Mouse (Mus musculus): ENCODE measurements around the gene 1110032A03Rik. TPM values are rescaled to one million over a fixed set of nuclear protein-coding genes. Genes with fewer than 3 reads are reported as not detected.

1110032A03Rik gene
- polyA plus RNA-seq, 1 experiment from 2014 or later = 31.2 TPM

GRCm38 (mm10) chr9:50796776-50797175, 21.5 kb upstream of the 1110032A03Rik start:
- H3K36me3 ChIP-seq (ENCODE audit: control insufficient read depth, insufficient read depth, low read length) = no peaks in the 10 kb centered on the region
- no peaks in the 10 kb centered on the region for H3K9me3 ChIP-seq (ENCODE audit: control insufficient read depth, low read length)
- no peak overlapping the region for H3K4me2 ChIP-seq (ENCODE audit: low read depth, low read length, severe bottlenecking)
- 94% methylated on average over 8 of the region's 8 CpGs for WGBS
- no peaks in the 10 kb centered on the region for H3K27me3 ChIP-seq (ENCODE audit: control insufficient read depth, insufficient read depth, low read length)
- no peak overlapping the region for H3K4me3 ChIP-seq (ENCODE audit: low read depth, low read length)
- no peak for ATAC-seq (replicated peaks; ENCODE audit: low FRiP score)
- no peak overlapping the region for H3K27ac ChIP-seq (ENCODE audit: low read depth, low read length)
- H3K4me1 ChIP-seq (replicated peaks; ENCODE audit: control insufficient read depth, insufficient read depth, low read length) = no peaks in the 10 kb centered on the region
- no peak for DNase-seq (ENCODE audit: low spot score)
- H3K9ac ChIP-seq (ENCODE audit: low read length) = no peak overlapping the region

GRCm38 (mm10) chr9:50795266-50795665, 19.9 kb upstream of the 1110032A03Rik start:
- no peak overlapping the region for H3K4me2 ChIP-seq (ENCODE audit: low read depth, low read length, severe bottlenecking)
- H3K27ac ChIP-seq (ENCODE audit: low read depth, low read length) = no peak overlapping the region
- no peak for DNase-seq (ENCODE audit: low spot score)
- ATAC-seq (replicated peaks; ENCODE audit: low FRiP score) = no peak
- no peaks in the 10 kb centered on the region for H3K9me3 ChIP-seq (ENCODE audit: control insufficient read depth, low read length)
- H3K4me3 ChIP-seq (ENCODE audit: low read depth, low read length) = no peak overlapping the region
- no peaks in the 10 kb centered on the region for H3K4me1 ChIP-seq (replicated peaks; ENCODE audit: control insufficient read depth, insufficient read depth, low read length)
- H3K9ac ChIP-seq (ENCODE audit: low read length) = no peak overlapping the region
- WGBS = 90% methylated on average over 3 of the region's 3 CpGs
- no peaks in the 10 kb centered on the region; the same call in 1 of the 2 replicates for H3K36me3 ChIP-seq (ENCODE audit: control insufficient read depth, insufficient read depth, low read length)
- H3K27me3 ChIP-seq (ENCODE audit: control insufficient read depth, insufficient read depth, low read length) = no peaks in the 10 kb centered on the region

- Histone ChIP-seq H3K27me3 (ENCODE audit: control insufficient read depth, insufficient read depth, low read length) (no peaks in the 10 kb centered on the region), H3K36me3 (ENCODE audit: control insufficient read depth, insufficient read depth, low read length) (peaks cover 13% of the 10 kb centered on the region), H3K9ac (ENCODE audit: low read length) (no peak overlapping the region), H3K4me1 (replicated peaks; ENCODE audit: control insufficient read depth, insufficient read depth, low read length) (no peaks in the 10 kb centered on the region), H3K27ac (ENCODE audit: low read depth, low read length) (no peak overlapping the region), H3K4me3 (ENCODE audit: low read depth, low read length) (no peak overlapping the region), H3K4me2 (ENCODE audit: low read depth, low read length, severe bottlenecking) (no peak overlapping the region), H3K9me3 (ENCODE audit: control insufficient read depth, low read length) (no peaks in the 10 kb centered on the region)
- no peak for ATAC-seq (replicated peaks; ENCODE audit: low FRiP score)
- WGBS = 75% methylated on average over 2 of the region's 2 CpGs
- DNase-seq (ENCODE audit: low spot score) = peak; percentile 63
These were observed 6.8 kb upstream of the 1110032A03Rik start for GRCm38 (mm10) chr9:50782155-50782554.

- DNase-seq (ENCODE audit: low spot score) (no peak), ATAC-seq (replicated peaks; ENCODE audit: low FRiP score) (no peak)
- no peaks in the 10 kb centered on the region for H3K27me3 ChIP-seq (ENCODE audit: control insufficient read depth, insufficient read depth, low read length)
- H3K4me3 ChIP-seq (ENCODE audit: low read depth, low read length) = peak overlapping the region; percentile 91
- H3K9ac ChIP-seq (ENCODE audit: low read length) = peak overlapping the region; percentile 94
- H3K36me3 ChIP-seq (ENCODE audit: control insufficient read depth, insufficient read depth, low read length) = no peaks in the 10 kb centered on the region; the same call in 1 of the 2 replicates
- no peaks in the 10 kb centered on the region for H3K9me3 ChIP-seq (ENCODE audit: control insufficient read depth, low read length)
- peaks cover 9% of the 10 kb centered on the region; the same call in 1 of the 2 replicates for H3K4me1 ChIP-seq (replicated peaks; ENCODE audit: control insufficient read depth, insufficient read depth, low read length)
- H3K4me2 ChIP-seq (ENCODE audit: low read depth, low read length, severe bottlenecking) = peak overlapping the region; percentile 88
- no peak overlapping the region for H3K27ac ChIP-seq (ENCODE audit: low read depth, low read length)
- 69% methylated on average over 11 of the region's 11 CpGs for WGBS
These were observed 941 bp upstream of the 1110032A03Rik start for GRCm38 (mm10) chr9:50776162-50776760.

- no peaks in the 10 kb centered on the region; the same call in 1 of the 2 replicates for H3K36me3 ChIP-seq (ENCODE audit: control insufficient read depth, insufficient read depth, low read length)
- ATAC-seq (replicated peaks; ENCODE audit: low FRiP score) (peak; percentile 76), DNase-seq (ENCODE audit: low spot score) (no peak)
- WGBS = under 1% methylated on average over 30 of the region's 30 CpGs
- peak overlapping the region; percentile 88 for H3K4me2 ChIP-seq (ENCODE audit: low read depth, low read length, severe bottlenecking)
- H3K9ac ChIP-seq (ENCODE audit: low read length) = peak overlapping the region; percentile 94
- H3K4me1 ChIP-seq (replicated peaks; ENCODE audit: control insufficient read depth, insufficient read depth, low read length) = peaks cover 9% of the 10 kb centered on the region; the same call in 1 of the 2 replicates
- H3K27ac ChIP-seq (ENCODE audit: low read depth, low read length) = peak overlapping the region; percentile 70; the same call in 1 of the 2 replicates
- no peaks in the 10 kb centered on the region for H3K9me3 ChIP-seq (ENCODE audit: control insufficient read depth, low read length)
- peak overlapping the region; percentile 91 for H3K4me3 ChIP-seq (ENCODE audit: low read depth, low read length)
- no peaks in the 10 kb centered on the region for H3K27me3 ChIP-seq (ENCODE audit: control insufficient read depth, insufficient read depth, low read length)
These were observed 374 bp upstream of the 1110032A03Rik start for GRCm38 (mm10) chr9:50775662-50776126.

GRCm38 (mm10) chr9:50774026-50774462, 1.3 kb downstream of the 1110032A03Rik start:
- H3K4me1 ChIP-seq (replicated peaks; ENCODE audit: control insufficient read depth, insufficient read depth, low read length) = peaks cover 9% of the 10 kb centered on the region; the same call in 1 of the 2 replicates
- no peaks in the 10 kb centered on the region for H3K36me3 ChIP-seq (ENCODE audit: control insufficient read depth, insufficient read depth, low read length)
- H3K4me3 ChIP-seq (ENCODE audit: low read depth, low read length) = no peak overlapping the region
- no peaks in the 10 kb centered on the region for H3K27me3 ChIP-seq (ENCODE audit: control insufficient read depth, insufficient read depth, low read length)
- no peak for ATAC-seq (replicated peaks; ENCODE audit: low FRiP score)
- H3K9ac ChIP-seq (ENCODE audit: low read length) = no peak overlapping the region
- DNase-seq (ENCODE audit: low spot score) = no peak
- no peaks in the 10 kb centered on the region for H3K9me3 ChIP-seq (ENCODE audit: control insufficient read depth, low read length)
- 85% methylated on average over 4 of the region's 4 CpGs for WGBS
- no peak overlapping the region for H3K4me2 ChIP-seq (ENCODE audit: low read depth, low read length, severe bottlenecking)
- no peak overlapping the region for H3K27ac ChIP-seq (ENCODE audit: low read depth, low read length)

GRCm38 (mm10) chr9:50770011-50770410, 5.3 kb downstream of the 1110032A03Rik start:
- H3K4me2 ChIP-seq (ENCODE audit: low read depth, low read length, severe bottlenecking) = no peak overlapping the region
- no peak for DNase-seq (ENCODE audit: low spot score)
- H3K27ac ChIP-seq (ENCODE audit: low read depth, low read length) = no peak overlapping the region
- H3K27me3 ChIP-seq (ENCODE audit: control insufficient read depth, insufficient read depth, low read length) = no peaks in the 10 kb centered on the region
- no peak overlapping the region for H3K9ac ChIP-seq (ENCODE audit: low read length)
- no peak overlapping the region for H3K4me3 ChIP-seq (ENCODE audit: low read depth, low read length)
- H3K36me3 ChIP-seq (ENCODE audit: control insufficient read depth, insufficient read depth, low read length) = no peaks in the 10 kb centered on the region
- H3K9me3 ChIP-seq (ENCODE audit: control insufficient read depth, low read length) = no peaks in the 10 kb centered on the region
- peaks cover 8% of the 10 kb centered on the region; the same call in 1 of the 2 replicates for H3K4me1 ChIP-seq (replicated peaks; ENCODE audit: control insufficient read depth, insufficient read depth, low read length)
- 92% methylated on average over 2 of the region's 2 CpGs for WGBS
- no peak for ATAC-seq (replicated peaks; ENCODE audit: low FRiP score)

- WGBS = 5% methylated on average over 59 of the region's 59 CpGs
- DNase-seq (ENCODE audit: low spot score) (peak; percentile 99), ATAC-seq (replicated peaks; ENCODE audit: low FRiP score) (peak; percentile 96)
- H3K4me1 ChIP-seq (replicated peaks; ENCODE audit: control insufficient read depth, insufficient read depth, low read length) = peaks cover 2% of the 10 kb centered on the region; the same call in 1 of the 2 replicates
- H3K9ac ChIP-seq (ENCODE audit: low read length) = peak within 1 kb of the TSS; percentile 71
- H3K9me3 ChIP-seq (ENCODE audit: control insufficient read depth, low read length) = no peaks in the 10 kb centered on the region
- H3K4me3 ChIP-seq (ENCODE audit: low read depth, low read length) = peak within 1 kb of the TSS; percentile 56
- H3K36me3 ChIP-seq (ENCODE audit: control insufficient read depth, insufficient read depth, low read length) = no peaks in the 10 kb centered on the region
- H3K27ac ChIP-seq (ENCODE audit: low read depth, low read length) = peak within 1 kb of the TSS; percentile 74
- H3K27me3 ChIP-seq (ENCODE audit: control insufficient read depth, insufficient read depth, low read length) = no peaks in the 10 kb centered on the region
- peak within 1 kb of the TSS; percentile 69 for H3K4me2 ChIP-seq (ENCODE audit: low read depth, low read length, severe bottlenecking)
These were observed 7.0 kb downstream of the 1110032A03Rik start, which contains the start of gene Fdxacb1 for GRCm38 (mm10) chr9:50768107-50769002. TSS of gene Fdxacb1 (plus strand) at chr9:50768236.

Data from forebrain, embryonic 11.5 days (tissue).